Mouse (Mus musculus) CD4-positive, CD25-positive, alpha-beta regulatory T cell, adult 4 months (primary cell): ENCODE results near the gene Fndc5. TPM values are rescaled to one million over a fixed set of nuclear protein-coding genes. Genes with fewer than 3 reads are reported as not detected.
A peak's percentile ranks its signal among the peaks of the same experiment; 100 is the strongest.

Source experiments
- ATAC-seq: one replicate; pipeline ENCODE4 v1.8.0; 2017
- polyA plus RNA-seq, 2 experiments: library from polyadenylated mRNA; unstranded; fragments of 100-300 nt; shearing (Covaris generic); gene quantifications; one replicate each; pipeline ENCODE4 v1.2.1; 2017

The Fndc5 gene
- polyA plus RNA-seq, 2 experiments from 2014 or later = 0.27 to 0.28 TPM

GRCm38 (mm10) chr4:129147552-129148103, 10.8 kb downstream of the Fndc5 start:
- no peak for ATAC-seq

- ATAC-seq = no peak
Observed at GRCm38 (mm10) chr4:129149321-129149720, 12.5 kb downstream of the Fndc5 start.

GRCm38 (mm10) chr4:129151276-129151811, 14.5 kb downstream of the Fndc5 start:
- no peak for ATAC-seq

- ATAC-seq = no peak
Observed at GRCm38 (mm10) chr4:129157541-129157940, 20.7 kb downstream of the Fndc5 start.

GRCm38 (mm10) chr4:129158549-129158948, 21.8 kb downstream of the Fndc5 start:
- no peak for ATAC-seq

GRCm38 (mm10) chr4:129161076-129161475, 24.3 kb downstream of the Fndc5 start:
- ATAC-seq = no peak

- no peak for ATAC-seq
Observed at GRCm38 (mm10) chr4:129161581-129162255, 24.9 kb downstream of the Fndc5 start.

GRCm38 (mm10) chr4:129172529-129172928, 35.7 kb downstream of the Fndc5 start:
- no peak for ATAC-seq

GRCm38 (mm10) chr4:129179560-129179959, 42.8 kb downstream of the Fndc5 start:
- ATAC-seq = no peak

GRCm38 (mm10) chr4:129188041-129188659, 51.4 kb downstream of the Fndc5 start:
- ATAC-seq = no peak

GRCm38 (mm10) chr4:129188803-129189541, 52.2 kb downstream of the Fndc5 start:
- no peak for ATAC-seq

GRCm38 (mm10) chr4:129189542-129190519, 53.0 kb downstream of the Fndc5 start, which contains the start of the genes S100pbp and Yars:
S100pbp (minus strand) TSS chr4:129189727.
Yars (plus strand) TSS chr4:129189760.
- ATAC-seq = peak; percentile 94

GRCm38 (mm10) chr4:129190538-129190937, 53.7 kb downstream of the Fndc5 start:
- no peak for ATAC-seq

- no peak for ATAC-seq
Observed at GRCm38 (mm10) chr4:129191691-129192090, 54.9 kb downstream of the Fndc5 start.

Other genes starting within 250 kb of the Fndc5 start
- gene Azin2, start 174.6 kb upstream of the Fndc5 start, polyA plus RNA-seq = under 1 TPM in 1 of 2 experiments, not detected in 1; 0.66 TPM
- 100 to 1,000 TPM in 1 of 2 experiments, 10 to 100 TPM in 1; 74.6 to 113 TPM for gene Ak2, start 145.0 kb upstream of the Fndc5 start, polyA plus RNA-seq
- gene Rnf19b, start 78.7 kb upstream of the Fndc5 start, polyA plus RNA-seq = 10 to 100 TPM; 10.2 to 17.1 TPM
- not detected for gene Tmem54, start 31.5 kb upstream of the Fndc5 start, polyA plus RNA-seq
- gene Hpca, start 15.0 kb upstream of the Fndc5 start, polyA plus RNA-seq = not detected
- 10 to 100 TPM; 20.0 to 26.1 TPM for gene S100pbp, start 52.7 kb downstream of the Fndc5 start, polyA plus RNA-seq
- 10 to 100 TPM; 27.4 to 42.1 TPM for gene Yars, start 52.8 kb downstream of the Fndc5 start, polyA plus RNA-seq
- under 1 TPM; 0.20 to 0.27 TPM for gene C77080, start 124.4 kb downstream of the Fndc5 start, polyA plus RNA-seq
- gene Sync, start 150.6 kb downstream of the Fndc5 start, polyA plus RNA-seq = under 1 TPM in 1 of 2 experiments, not detected in 1; 0.46 TPM
- gene Rbbp4, start 198.4 kb downstream of the Fndc5 start, polyA plus RNA-seq = 100 to 1,000 TPM; 252 to 315 TPM
- 10 to 100 TPM; 79.6 to 86.0 TPM for gene Zbtb8os, start 198.7 kb downstream of the Fndc5 start, polyA plus RNA-seq
- 1 to 10 TPM; 9.6 to 9.8 TPM for gene Zbtb8a, start 241.1 kb downstream of the Fndc5 start, polyA plus RNA-seq